Mouse (Mus musculus): Measurements from ENCODE around the gene Map3k9. TPM values are rescaled to one million over a fixed set of nuclear protein-coding genes. Genes with fewer than 3 reads are reported as not detected.

Map3k9 gene
- polyA plus RNA-seq, 1 experiment from 2014 or later, result 1.7 TPM

GRCm38 (mm10) chr12:81702903-81703302 lies 78.1 kb downstream of the Map3k9 start:
- no peak overlapping the region for H3K27ac ChIP-seq (ENCODE audit: low read length)
- no peak for ATAC-seq (ENCODE audit: insufficient read depth, low FRiP score)
- WGBS, result 6% methylated on average over 1 of the region's 1 CpGs
- H3K9ac ChIP-seq (ENCODE audit: low read length), result no peak overlapping the region
- peaks cover 2% of the 10 kb centered on the region; the same call in 1 of the 2 replicates for H3K4me1 ChIP-seq (ENCODE audit: control insufficient read depth, insufficient read depth, low read length)
- H3K4me2 ChIP-seq (ENCODE audit: low read depth, low read length), result no peak overlapping the region
- no peak overlapping the region for H3K4me3 ChIP-seq (replicated peaks; ENCODE audit: low read length)
- H3K9me3 ChIP-seq (replicated peaks; ENCODE audit: control insufficient read depth, low read length), result no peaks in the 10 kb centered on the region
- H3K27me3 ChIP-seq (ENCODE audit: control insufficient read depth, insufficient read depth, low read length), result no peaks in the 10 kb centered on the region
- no peaks in the 10 kb centered on the region for H3K36me3 ChIP-seq (ENCODE audit: control insufficient read depth, insufficient read depth, low read length)

DNA sequence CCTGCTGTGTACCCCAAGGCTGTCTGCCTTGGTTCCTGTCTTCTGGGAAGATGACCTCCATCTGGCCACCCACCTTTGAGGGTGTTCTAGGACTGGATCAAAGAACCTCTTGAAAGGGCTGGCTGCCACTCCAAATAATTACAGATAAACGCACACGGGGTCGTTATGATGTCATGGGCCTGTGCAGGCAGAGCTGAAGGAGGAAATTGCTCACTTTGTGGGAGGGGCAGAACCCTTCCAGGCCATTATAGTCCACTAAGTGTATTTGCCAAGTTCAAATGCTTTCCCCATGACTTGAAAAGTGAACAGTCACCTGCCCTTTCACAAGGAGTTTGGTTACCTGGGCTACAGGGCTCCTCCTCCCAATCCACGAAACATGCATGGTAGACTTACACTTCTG lies 83.0 kb downstream of the Map3k9 start:
- WGBS, result 25% methylated on average over 4 of the region's 4 CpGs
- Histone ChIP-seq H3K9ac (ENCODE audit: low read length) (no peak overlapping the region), H3K4me1 (ENCODE audit: control insufficient read depth, insufficient read depth, low read length) (peaks cover 6% of the 10 kb centered on the region; the same call in 1 of the 2 replicates), H3K4me3 (replicated peaks; ENCODE audit: low read length) (no peak overlapping the region), H3K9me3 (replicated peaks; ENCODE audit: control insufficient read depth, low read length) (no peaks in the 10 kb centered on the region), H3K36me3 (ENCODE audit: control insufficient read depth, insufficient read depth, low read length) (no peaks in the 10 kb centered on the region), H3K27me3 (ENCODE audit: control insufficient read depth, insufficient read depth, low read length) (no peaks in the 10 kb centered on the region), H3K4me2 (ENCODE audit: low read depth, low read length) (no peak overlapping the region), H3K27ac (ENCODE audit: low read length) (peak overlapping the region; percentile 48; the same call in 1 of the 2 replicates)
- ATAC-seq (ENCODE audit: insufficient read depth, low FRiP score), result peak; percentile 89

GRCm38 (mm10) chr12:81691177-81691730 lies 89.7 kb downstream of the Map3k9 start:
- Histone ChIP-seq H3K27me3 (ENCODE audit: control insufficient read depth, insufficient read depth, low read length) (no peaks in the 10 kb centered on the region), H3K27ac (ENCODE audit: low read length) (no peak overlapping the region), H3K4me1 (ENCODE audit: control insufficient read depth, insufficient read depth, low read length) (no peaks in the 10 kb centered on the region), H3K36me3 (ENCODE audit: control insufficient read depth, insufficient read depth, low read length) (no peaks in the 10 kb centered on the region), H3K9ac (ENCODE audit: low read length) (no peak overlapping the region), H3K4me3 (replicated peaks; ENCODE audit: low read length) (no peak overlapping the region), H3K4me2 (ENCODE audit: low read depth, low read length) (no peak overlapping the region), H3K9me3 (replicated peaks; ENCODE audit: control insufficient read depth, low read length) (no peaks in the 10 kb centered on the region)
- no peak; the same call in 1 of the 2 replicates for ATAC-seq (ENCODE audit: insufficient read depth, low FRiP score)
- WGBS, result 22% methylated on average over 8 of the region's 8 CpGs

DNA sequence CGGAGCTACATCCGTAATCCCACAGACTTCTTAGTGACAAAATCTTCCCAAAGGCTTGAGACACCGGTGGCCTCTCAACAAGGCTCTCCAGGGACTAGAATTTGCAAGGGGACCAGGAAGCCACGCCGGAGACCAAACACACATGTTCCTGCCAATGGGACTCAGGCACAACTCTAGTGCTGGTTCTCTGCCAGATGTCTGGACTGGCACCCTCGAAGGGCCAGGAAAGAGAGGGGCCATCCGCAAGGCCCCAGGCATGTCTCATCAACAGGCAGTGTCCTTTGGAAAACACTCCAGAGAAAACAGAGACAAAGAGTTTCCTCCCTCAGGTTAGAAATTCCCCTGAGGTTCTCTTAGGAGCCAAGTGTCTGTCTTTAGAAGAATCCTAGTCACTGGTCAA lies 90.2 kb downstream of the Map3k9 start:
- Histone ChIP-seq H3K4me1 (ENCODE audit: control insufficient read depth, insufficient read depth, low read length) (no peaks in the 10 kb centered on the region), H3K27ac (ENCODE audit: low read length) (no peak overlapping the region), H3K9ac (ENCODE audit: low read length) (no peak overlapping the region), H3K4me2 (ENCODE audit: low read depth, low read length) (no peak overlapping the region), H3K27me3 (ENCODE audit: control insufficient read depth, insufficient read depth, low read length) (no peaks in the 10 kb centered on the region), H3K36me3 (ENCODE audit: control insufficient read depth, insufficient read depth, low read length) (no peaks in the 10 kb centered on the region), H3K4me3 (replicated peaks; ENCODE audit: low read length) (no peak overlapping the region), H3K9me3 (replicated peaks; ENCODE audit: control insufficient read depth, low read length) (no peaks in the 10 kb centered on the region)
- ATAC-seq (ENCODE audit: insufficient read depth, low FRiP score), result no peak
- WGBS, result 69% methylated on average over 7 of the region's 7 CpGs

GRCm38 (mm10) chr12:81690111-81690510 lies 90.9 kb downstream of the Map3k9 start:
- WGBS, result 93% methylated on average over 15 of the region's 15 CpGs
- Histone ChIP-seq H3K27ac (ENCODE audit: low read length) (no peak overlapping the region), H3K4me2 (ENCODE audit: low read depth, low read length) (no peak overlapping the region)

DNA sequence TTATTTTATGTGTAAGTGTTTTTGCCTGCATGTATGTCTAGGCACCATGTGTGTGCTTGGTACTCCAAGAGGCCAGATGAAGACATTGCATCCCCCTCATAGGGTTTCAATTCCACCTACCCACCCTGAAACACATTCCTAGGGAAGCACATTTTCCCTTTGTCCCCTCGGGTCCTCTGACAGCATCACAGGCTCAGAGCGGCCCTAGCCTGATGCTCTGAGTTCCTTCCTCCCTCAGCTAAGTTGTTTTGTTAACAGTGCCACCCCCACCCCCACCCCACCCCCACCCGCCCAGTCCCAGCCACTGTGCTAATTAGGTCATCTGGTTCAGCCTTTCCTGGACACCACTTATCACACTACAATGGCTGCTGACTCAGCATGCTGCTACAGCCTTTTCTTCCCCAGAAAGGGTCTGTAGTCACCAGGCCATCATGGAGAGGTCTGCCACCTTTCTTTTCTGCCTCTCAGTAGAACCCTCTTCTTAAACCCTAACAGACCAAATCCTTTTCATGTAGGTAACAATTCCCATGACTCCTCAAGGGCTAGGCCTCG lies 91.4 kb downstream of the Map3k9 start:
- no peak overlapping the region for H3K4me3 ChIP-seq (replicated peaks; ENCODE audit: low read length)
- no peak overlapping the region for H3K4me2 ChIP-seq (ENCODE audit: low read depth, low read length)
- ATAC-seq (ENCODE audit: insufficient read depth, low FRiP score), result peak; percentile 24; the same call in 1 of the 2 replicates
- H3K4me1 ChIP-seq (ENCODE audit: control insufficient read depth, insufficient read depth, low read length), result no peaks in the 10 kb centered on the region
- H3K9ac ChIP-seq (ENCODE audit: low read length), result no peak overlapping the region
- H3K9me3 ChIP-seq (replicated peaks; ENCODE audit: control insufficient read depth, low read length), result no peaks in the 10 kb centered on the region
- no peaks in the 10 kb centered on the region for H3K36me3 ChIP-seq (ENCODE audit: control insufficient read depth, insufficient read depth, low read length)
- no peak overlapping the region for H3K27ac ChIP-seq (ENCODE audit: low read length)
- 62% methylated on average over 4 of the region's 4 CpGs for WGBS
- H3K27me3 ChIP-seq (ENCODE audit: control insufficient read depth, insufficient read depth, low read length), result no peaks in the 10 kb centered on the region

More at GRCm38 (mm10) chr12:81690111-81690510, 90.9 kb downstream of the Map3k9 start:
- Histone ChIP-seq H3K9me3 (replicated peaks; ENCODE audit: control insufficient read depth, low read length) (no peaks in the 10 kb centered on the region), H3K36me3 (ENCODE audit: control insufficient read depth, insufficient read depth, low read length) (no peaks in the 10 kb centered on the region), H3K9ac (ENCODE audit: low read length) (no peak overlapping the region), H3K4me1 (ENCODE audit: control insufficient read depth, insufficient read depth, low read length) (no peaks in the 10 kb centered on the region), H3K27me3 (ENCODE audit: control insufficient read depth, insufficient read depth, low read length) (no peaks in the 10 kb centered on the region), H3K4me3 (replicated peaks; ENCODE audit: low read length) (no peak overlapping the region)
- ATAC-seq (ENCODE audit: insufficient read depth, low FRiP score), result no peak

DNA sequence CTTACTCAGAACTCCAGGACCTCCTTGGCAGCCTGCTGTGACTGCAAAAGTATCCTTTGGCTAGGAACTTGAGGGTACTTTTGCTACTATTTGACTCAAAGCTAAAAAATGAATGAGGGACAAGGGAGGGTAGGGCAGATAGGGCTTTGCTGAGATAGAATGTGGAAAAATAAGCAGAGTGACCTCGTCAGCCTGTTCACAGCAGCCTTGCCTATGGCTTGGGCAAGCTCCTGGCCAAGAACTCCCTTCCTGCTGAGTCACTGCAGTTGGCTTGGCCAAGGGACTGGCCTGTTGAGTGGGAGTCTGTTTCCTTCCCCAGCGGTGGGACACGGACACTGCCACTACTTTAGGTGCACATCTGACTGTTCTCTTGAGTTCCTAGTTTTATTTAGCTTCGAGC lies 92.4 kb downstream of the Map3k9 start:
- no peak overlapping the region for H3K9ac ChIP-seq (ENCODE audit: low read length)
- H3K36me3 ChIP-seq (ENCODE audit: control insufficient read depth, insufficient read depth, low read length), result no peaks in the 10 kb centered on the region
- 67% methylated on average over 4 of the region's 4 CpGs for WGBS
- ATAC-seq (ENCODE audit: insufficient read depth, low FRiP score), result no peak
- H3K4me1 ChIP-seq (ENCODE audit: control insufficient read depth, insufficient read depth, low read length), result no peaks in the 10 kb centered on the region
- H3K9me3 ChIP-seq (replicated peaks; ENCODE audit: control insufficient read depth, low read length), result no peaks in the 10 kb centered on the region
- no peak overlapping the region for H3K27ac ChIP-seq (ENCODE audit: low read length)
- H3K4me3 ChIP-seq (replicated peaks; ENCODE audit: low read length), result no peak overlapping the region
- no peaks in the 10 kb centered on the region for H3K27me3 ChIP-seq (ENCODE audit: control insufficient read depth, insufficient read depth, low read length)
- no peak overlapping the region for H3K4me2 ChIP-seq (ENCODE audit: low read depth, low read length)

- WGBS, result 82% methylated on average over 5 of the region's 5 CpGs
- no peak overlapping the region for H3K4me3 ChIP-seq (replicated peaks; ENCODE audit: low read length)
- no peak overlapping the region for H3K4me2 ChIP-seq (ENCODE audit: low read depth, low read length)
- no peak overlapping the region for H3K27ac ChIP-seq (ENCODE audit: low read length)
- no peaks in the 10 kb centered on the region for H3K9me3 ChIP-seq (replicated peaks; ENCODE audit: control insufficient read depth, low read length)
- H3K36me3 ChIP-seq (ENCODE audit: control insufficient read depth, insufficient read depth, low read length), result no peaks in the 10 kb centered on the region
- H3K9ac ChIP-seq (ENCODE audit: low read length), result no peak overlapping the region
- no peak for ATAC-seq (ENCODE audit: insufficient read depth, low FRiP score)
- H3K27me3 ChIP-seq (ENCODE audit: control insufficient read depth, insufficient read depth, low read length), result no peaks in the 10 kb centered on the region
- H3K4me1 ChIP-seq (ENCODE audit: control insufficient read depth, insufficient read depth, low read length), result no peaks in the 10 kb centered on the region
These were observed 93.1 kb downstream of the Map3k9 start for GRCm38 (mm10) chr12:81687873-81688272.

- Histone ChIP-seq H3K4me3 (replicated peaks; ENCODE audit: low read length) (no peak overlapping the region), H3K27me3 (ENCODE audit: control insufficient read depth, insufficient read depth, low read length) (no peaks in the 10 kb centered on the region), H3K4me1 (ENCODE audit: control insufficient read depth, insufficient read depth, low read length) (no peaks in the 10 kb centered on the region), H3K9ac (ENCODE audit: low read length) (no peak overlapping the region), H3K9me3 (replicated peaks; ENCODE audit: control insufficient read depth, low read length) (no peaks in the 10 kb centered on the region), H3K36me3 (ENCODE audit: control insufficient read depth, insufficient read depth, low read length) (no peaks in the 10 kb centered on the region), H3K4me2 (ENCODE audit: low read depth, low read length) (no peak overlapping the region), H3K27ac (ENCODE audit: low read length) (no peak overlapping the region)
- 0 out of 2 replicates have a peak, but pooled peaks have one; percentile 26 for ATAC-seq (ENCODE audit: insufficient read depth, low FRiP score)
- 51% methylated on average over 12 of the region's 12 CpGs for WGBS
These were observed 94.4 kb downstream of the Map3k9 start for GRCm38 (mm10) chr12:81686406-81687117.

Data from stomach, embryonic 16.5 days (tissue).